Mouse (Mus musculus) lung, postnatal 14 days (tissue): ENCODE measurements at regions not wholly inside any gene's neighbourhood (a gene's known extent, or its start where the extent isn't known, plus 50 kb on each side); places are given as distances from the start of the nearest gene placed in this dataset.
"Not testable (repeated sequence)": the region's sequence is repeated elsewhere in the genome, so short reads cannot be mapped to it uniquely, and the experiment has no call there.

ENCODE experiments used
- DNase-seq: peaks from one replicate; pipeline ENCODE4 v3.0.0; 2021

DNA sequence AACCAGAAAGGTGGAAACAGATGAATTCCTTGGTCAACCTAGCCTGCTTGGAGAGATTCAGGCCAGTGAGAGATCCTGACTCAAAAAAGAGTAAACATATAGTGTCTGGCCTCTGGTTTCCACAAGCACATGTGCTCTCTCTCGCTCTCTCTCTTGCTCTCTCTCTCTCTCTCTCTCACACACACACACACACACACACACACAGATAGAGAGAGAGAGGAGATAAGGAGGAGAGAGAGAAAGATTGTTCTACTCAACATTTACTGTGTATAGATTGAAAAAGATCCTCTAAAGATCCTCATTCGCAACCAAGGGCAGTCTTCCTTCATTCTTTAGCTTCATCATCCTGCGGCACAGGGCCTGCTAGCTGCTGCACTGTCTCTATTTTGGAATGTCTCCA is 54.9 kb upstream of the Cdyl start:
- no peak for DNase-seq

DNA sequence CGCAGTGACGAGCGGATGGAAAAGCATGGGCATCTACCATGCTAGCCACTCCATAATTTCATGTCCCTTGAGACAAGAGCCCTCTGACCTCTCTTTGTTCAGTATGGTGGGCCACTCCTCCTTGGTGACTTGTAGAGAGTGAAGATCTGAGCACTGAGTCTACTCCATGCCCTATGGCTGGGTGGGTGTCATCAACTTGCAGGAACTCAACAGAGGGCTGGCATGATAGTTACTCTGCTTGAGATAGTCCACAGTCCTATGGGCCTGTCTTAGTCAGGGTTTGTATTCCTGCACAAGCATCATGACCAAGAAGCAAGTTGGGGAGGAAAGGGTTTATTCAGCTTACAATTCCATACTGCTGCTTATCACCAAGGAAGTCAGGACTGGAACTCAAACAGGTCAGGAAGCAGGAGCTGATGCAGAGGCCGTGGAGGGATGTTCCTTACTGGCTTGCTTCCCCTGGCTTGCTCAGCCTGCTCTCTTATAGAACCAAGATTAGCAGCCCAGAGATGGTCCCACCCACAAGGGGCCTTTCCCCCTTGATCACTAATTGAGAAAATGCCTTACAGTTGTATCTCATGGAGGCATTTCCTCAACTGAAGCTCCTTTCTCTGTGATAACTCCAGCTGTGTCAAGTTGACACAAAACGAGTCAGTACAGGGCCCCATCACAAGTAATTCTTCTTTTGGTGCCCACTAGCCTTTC is 52.6 kb upstream of the Cdyl start:
- not testable (repeated sequence) for DNase-seq

DNA sequence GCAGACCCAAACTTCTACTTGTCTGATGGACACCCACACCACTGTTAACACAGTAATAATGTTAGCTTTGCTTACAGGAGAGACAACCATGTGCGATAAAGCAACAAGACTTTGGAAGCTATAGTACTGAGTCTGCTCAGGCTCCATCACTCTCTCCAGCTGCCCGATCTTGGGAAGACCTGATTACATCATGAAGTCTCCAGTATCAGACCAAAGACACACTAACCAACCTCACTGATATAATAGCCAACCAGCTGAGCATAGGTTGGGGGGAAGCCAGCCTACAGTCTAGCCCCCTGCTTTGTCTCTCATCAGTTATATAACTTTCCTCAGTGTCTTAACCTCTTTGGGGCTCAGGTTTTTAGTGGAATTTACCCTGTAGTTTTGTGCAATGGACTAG is 51.9 kb upstream of the Cdyl start:
- DNase-seq: no peak
